Mouse (Mus musculus) brain, adult 2 months (tissue): ENCODE results near the gene Polr2b.
A peak's percentile ranks its signal among the peaks of the same experiment; 100 is the strongest.

Source experiments
- DNase-seq: peaks from one replicate; pipeline ENCODE4 v3.0.0; 2011; ENCODE audit warnings: low read depth, low spot score

Polr2b gene

DNA sequence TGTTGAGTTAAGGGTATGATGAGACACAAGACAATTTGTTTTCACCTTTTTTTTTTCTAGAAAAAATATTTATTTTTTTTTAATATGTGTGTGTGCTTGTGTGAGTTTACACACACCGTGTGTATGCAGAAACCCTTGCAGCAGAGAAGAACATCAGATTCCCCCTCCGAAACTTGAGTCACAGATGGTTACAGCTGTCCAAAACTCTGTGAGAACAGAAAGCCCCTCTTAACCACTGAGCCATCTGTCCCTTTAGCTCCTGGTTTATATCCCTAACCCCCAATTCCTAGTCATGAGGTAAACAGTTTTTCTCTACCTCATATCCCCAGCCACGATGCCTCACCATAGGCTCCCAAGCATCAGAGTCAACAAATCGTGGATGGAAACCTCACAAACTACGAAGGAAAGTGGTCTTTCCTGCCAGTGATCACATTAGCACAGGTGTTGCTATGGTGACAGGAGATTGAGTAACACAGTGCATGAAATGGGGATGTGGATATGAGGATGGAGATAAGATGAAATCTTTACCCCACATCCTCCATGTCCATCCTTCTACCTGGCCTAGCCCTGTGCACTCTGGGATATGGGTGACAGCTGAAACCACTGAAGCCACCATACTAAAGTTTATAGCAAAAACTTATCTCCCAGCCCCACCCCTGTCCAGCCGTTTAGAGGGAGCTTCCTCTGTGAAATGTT lies 76.1 kb downstream of the Polr2b start:
- no peak for DNase-seq

DNA sequence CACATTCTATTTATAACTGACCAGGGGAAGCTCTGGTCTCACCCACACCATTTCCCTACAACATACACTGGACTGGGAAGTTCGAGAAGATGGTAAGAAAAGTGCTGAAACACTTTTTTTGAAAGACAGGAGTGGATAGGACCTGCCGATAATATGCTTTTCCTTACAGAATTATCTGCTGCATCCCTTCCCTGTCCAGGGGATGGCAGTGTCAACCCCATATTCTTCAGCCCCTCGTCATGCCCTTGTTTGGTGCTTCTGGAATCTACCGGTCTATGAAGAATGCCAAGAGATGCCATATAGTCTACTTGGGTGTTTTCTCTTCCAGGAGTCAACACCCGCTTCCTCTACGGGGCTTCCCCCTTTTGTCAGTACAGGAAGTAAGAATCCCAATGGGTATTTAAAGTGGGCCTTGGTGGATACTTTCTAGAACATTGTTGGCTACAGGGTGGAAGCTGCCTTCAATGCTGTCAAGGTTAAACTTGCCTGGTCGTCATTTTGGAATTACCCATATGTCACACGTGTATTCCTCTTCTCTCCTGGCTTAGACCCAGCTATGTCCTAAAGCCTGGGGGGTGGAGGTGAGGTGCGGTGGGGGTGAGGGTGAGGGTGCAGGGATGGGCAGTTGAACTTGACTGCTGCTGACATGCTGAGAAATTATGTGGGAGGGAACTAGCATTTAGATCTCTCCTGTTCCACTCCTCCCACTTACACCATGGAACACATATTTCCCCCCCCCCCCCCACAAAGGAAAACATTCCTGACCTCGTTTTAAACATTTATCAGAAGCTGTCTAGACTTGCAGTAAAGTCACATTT lies 76.9 kb downstream of the Polr2b start:
- no peak for DNase-seq

DNA sequence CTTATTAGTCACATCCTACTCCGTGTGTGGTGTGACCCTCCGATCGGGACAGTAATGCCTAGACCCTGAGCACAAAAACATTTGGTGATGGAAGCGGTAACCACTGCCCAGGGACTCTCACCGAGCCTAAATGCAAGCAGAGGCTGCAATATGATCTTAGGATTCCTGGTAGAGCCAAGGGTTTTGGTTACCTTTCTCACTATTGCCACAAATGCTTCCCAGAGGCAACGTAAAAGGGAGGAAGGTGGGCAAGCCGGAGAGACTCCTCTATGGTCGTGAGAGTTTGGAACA lies 77.4 kb downstream of the Polr2b start:
- no peak for DNase-seq

DNA sequence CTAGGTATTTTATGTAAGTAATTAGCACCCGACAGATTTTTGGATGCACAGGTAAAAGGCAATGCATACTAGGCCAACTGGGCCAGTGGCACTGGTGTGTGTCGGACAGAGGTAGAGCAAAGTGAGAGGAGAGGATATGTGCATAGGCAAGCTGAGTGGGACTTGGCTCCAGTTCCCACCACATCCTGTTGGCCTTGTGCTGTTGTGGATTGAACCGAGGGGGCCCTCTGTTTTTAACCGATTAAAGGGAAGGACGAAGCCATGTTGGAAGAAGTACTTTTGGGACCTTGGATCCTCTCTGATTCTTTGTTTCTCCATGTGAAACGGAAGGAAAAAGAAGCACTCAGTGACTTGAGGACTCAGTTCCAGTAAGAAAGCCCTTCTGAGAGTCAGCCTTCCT lies 78.4 kb downstream of the Polr2b start:
- DNase-seq, result no peak

DNA sequence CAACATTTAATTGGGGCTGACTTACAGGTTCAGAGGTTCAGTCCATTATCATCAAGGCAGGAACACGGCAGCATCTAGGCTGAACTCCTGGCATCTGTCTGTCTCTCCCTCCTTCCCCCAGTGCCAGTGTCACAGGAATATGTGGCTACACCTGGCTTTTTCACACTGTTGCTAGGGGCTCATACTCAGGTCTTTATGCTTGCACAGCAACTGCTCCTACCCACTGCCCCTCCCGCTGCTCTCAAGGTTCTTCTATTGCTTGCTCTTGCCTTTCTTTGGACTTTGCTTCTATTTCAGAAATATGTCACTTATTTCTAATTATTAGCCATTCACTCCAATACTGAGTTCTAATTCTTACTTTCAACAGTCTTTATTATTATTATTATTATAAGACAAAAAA lies 80.3 kb downstream of the Polr2b start:
- no peak for DNase-seq

DNA sequence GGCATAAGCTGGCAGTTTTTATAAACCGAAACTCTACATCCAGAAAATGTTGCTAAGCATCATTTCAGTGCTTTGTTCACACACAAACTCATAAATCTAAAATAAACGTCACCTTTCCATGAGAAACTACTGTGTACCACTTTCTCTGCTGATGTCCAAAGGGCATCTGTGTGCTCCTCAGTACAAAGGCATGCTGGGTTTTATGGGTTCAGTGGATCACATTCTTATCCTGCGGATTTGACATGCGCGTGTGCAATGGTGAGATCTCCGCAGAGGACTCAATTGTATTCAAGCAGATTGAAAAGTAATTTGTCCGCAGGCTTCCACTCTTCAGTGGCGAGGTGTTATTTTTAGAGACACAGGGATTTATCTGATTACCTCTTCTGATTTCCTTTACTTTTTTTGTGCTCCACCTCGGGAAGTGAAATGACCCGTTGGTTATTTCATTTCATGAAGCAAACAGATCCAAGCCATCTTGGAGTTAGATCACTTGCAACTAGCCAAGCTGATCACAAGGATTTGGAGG lies 83.2 kb downstream of the Polr2b start:
- no peak for DNase-seq

DNA sequence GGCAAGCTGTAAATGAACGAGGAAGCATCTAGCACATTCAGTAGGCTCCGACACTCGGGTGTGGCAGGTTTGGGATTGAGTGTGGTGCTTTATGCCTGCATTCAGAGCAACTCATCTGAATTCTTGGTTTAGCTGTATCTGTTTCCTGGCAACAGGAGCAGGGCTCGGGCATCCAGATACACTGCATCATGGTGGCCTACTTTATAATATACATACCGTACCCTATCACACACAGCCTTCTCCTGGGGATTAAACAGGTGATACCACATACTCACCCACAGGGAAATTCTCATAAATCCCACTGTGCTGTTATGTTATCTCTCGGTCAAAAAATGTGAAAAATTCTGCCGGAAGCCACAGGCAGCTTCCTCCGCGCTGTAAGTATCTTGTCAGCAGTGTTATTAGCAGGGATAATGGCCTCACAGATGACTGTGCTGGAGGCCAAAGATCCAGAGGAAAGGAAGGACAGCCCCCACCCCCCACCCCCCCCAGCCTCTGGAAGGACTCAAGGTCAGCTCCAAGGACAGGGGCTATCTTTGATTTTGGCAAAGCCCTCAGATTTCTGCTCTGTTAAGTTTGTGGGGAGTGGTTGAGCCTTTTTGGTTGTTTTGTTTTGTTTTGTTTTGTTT lies 84.2 kb downstream of the Polr2b start:
- DNase-seq, result peak; percentile 37

DNA sequence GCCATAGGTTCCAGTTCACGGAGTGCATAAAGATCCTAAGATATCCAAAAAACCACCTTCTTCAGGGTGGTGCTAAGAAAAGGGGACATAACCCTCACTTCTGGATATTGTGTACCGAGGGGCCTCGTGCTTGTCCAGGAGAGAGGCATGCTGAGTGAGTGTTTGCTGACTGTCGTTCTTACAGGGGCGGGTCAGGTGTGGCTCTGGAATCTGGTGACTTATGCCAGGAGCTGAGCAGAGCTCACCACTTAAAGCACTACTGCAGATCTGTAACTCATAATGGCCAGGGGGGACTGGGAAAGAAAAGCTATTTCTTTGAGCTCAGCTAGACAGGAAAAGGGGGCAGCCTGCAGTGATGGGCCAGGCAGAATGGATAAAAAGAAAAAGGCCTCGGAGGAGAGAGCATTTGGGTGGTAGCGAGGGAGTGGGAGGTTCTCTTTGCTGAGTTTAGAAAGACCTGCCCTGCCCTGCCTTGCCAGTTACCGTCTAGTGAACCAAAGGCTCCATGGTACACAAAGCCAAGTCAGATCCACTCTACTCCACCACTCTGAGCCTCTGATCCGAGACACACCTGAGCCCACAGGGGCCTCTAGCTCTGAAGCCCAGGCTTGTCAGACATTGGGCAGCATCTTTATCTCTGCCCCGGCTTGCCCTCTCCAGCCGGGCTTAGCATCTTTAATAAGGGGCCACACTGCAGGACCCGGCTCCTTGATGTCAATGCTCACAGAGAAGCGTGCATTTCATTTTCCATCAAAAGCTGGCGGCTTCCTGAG lies 88.5 kb downstream of the Polr2b start:
- DNase-seq, result no peak
